Mouse (Mus musculus) testis, adult 2 months (tissue): Measurements from ENCODE around the gene H2-DMb1.

Source experiments
- CTCF ChIP-seq: fragments of 200-500 bp; IDR thresholded peaks from 2 replicates; pipeline ENCODE4 v1.5.1; 2012; ENCODE audit warnings: low read depth, mild to moderate bottlenecking, inconsistent platforms, low read length, moderate library complexity; ENCODE audit not compliant: control insufficient read depth, insufficient read depth, insufficient replicate concordance
- POLR2A ChIP-seq: fragments of 200-500 bp; IDR thresholded peaks from 2 replicates; pipeline ENCODE4 v1.6.1; 2012; ENCODE audit warnings: low read depth, mild to moderate bottlenecking, inconsistent platforms, low read length, moderate library complexity; ENCODE audit not compliant: control insufficient read depth

DNA sequence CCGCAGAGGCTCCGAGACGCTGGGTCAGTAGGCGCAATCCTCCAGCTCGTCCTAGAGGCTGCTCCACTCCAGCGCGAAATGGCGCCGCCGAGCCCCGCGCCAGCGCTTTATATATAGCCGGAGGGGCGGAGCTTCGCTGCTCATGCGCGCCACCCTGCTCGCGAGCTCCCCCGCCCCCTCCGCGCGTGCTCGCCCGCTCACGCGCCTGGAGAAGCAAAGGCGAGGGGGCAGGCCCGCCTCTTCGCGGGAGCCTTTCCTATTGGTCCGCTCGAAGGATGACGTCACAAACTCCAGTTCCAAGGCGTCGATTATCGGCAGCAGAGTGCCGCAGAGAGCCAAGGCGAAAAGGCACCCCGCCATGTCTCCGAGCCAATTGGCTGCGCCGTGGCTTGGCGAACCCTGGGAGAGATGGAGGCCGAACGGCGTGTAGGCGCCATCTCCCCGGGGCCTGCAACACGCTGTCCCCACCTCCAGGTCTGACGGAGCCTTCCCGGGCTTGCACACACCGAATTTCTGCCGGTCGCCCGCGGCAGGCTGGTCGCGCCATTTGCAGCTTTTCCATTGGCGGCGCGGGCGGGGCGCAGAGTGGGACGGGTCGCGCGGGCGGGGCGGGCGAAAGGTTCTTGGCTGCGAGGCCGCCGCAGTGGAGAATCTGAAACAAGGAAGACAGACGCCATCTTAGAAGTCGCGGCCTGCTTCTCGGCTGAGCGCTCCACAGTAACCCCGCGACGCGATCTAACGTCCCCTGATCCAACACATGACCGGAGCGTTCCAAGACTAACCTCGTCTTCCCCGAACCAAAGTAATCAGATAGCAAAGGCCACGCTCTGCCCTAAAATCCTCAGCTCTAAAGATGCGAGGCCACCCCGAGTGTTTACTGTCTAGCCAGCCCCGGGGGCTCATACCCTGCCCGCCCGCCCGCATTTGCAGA lies 33.4 kb upstream of the H2-DMb1 start, which contains the start of gene H2-DMa:
- TF ChIP-seq POLR2A (peak; percentile 97), CTCF (0 out of 2 replicates have a peak, but pooled peaks have one; percentile 0)
